Mouse (Mus musculus): Measurements from ENCODE around the gene Cyth4. TPM values are rescaled to one million over a fixed set of nuclear protein-coding genes. Genes with fewer than 3 reads are reported as not detected.

Gene Cyth4
- polyA plus RNA-seq, 1 experiment from 2014 or later, result 2.0 TPM

DNA sequence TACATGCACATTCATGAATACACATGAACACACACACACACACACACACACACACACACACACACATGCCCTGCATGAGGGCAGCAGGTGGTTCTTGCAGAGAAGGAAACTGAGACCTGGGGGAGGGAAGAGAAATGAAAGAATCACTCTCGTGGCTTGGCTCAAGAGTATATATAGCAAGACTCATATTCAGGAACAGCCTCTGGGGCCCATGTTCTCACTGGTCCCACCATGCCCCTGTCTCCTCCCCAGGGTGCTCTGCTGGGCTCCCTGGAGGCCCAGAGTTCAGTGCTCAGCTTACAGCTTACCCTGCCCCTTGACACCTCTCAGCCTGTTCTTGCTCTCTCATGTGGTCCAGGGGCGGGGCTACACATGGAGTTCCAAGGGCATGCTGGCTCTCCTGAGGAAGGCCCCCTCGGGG is 8.5 kb downstream of the Cyth4 start:
- Histone ChIP-seq H3K9ac (replicated peaks; ENCODE audit: low read depth, low read length) (no peak overlapping the region), H3K4me3 (ENCODE audit: low read depth, low read length) (no peak overlapping the region), H3K4me1 (ENCODE audit: control insufficient read depth, insufficient read depth, low read length) (no peaks in the 10 kb centered on the region), H3K4me2 (ENCODE audit: low read depth, low read length) (no peak overlapping the region), H3K9me3 (ENCODE audit: control insufficient read depth, low read length) (no peaks in the 10 kb centered on the region), H3K27me3 (ENCODE audit: control insufficient read depth, insufficient read depth, low read length) (no peaks in the 10 kb centered on the region), H3K36me3 (ENCODE audit: control insufficient read depth, insufficient read depth, low read length) (no peaks in the 10 kb centered on the region), H3K27ac (ENCODE audit: low read depth, low read length) (no peak overlapping the region)
- 58% methylated on average over 3 of the region's 3 CpGs for WGBS
- ATAC-seq (ENCODE audit: low read depth), result no peak

DNA sequence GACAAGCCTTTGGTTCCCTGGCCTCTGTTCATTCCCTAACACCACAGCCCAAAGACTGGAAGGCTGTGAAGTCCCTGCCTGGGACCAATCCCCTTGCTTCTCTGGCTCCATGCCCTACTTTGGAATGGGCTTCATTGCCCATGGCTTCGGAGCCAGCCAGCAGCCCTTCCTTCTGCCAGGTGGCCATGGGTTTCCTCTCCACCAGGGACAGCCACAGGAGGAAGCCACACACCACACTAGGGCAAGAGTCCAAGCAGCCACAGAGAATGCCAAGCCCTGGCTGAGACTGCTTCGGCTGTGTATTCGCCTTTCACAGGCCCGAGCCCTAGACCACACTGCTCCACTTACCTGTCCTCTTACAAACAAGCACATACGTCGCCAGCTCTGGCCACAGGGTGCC is 9.2 kb downstream of the Cyth4 start:
- no peaks in the 10 kb centered on the region for H3K27me3 ChIP-seq (ENCODE audit: control insufficient read depth, insufficient read depth, low read length)
- no peaks in the 10 kb centered on the region for H3K36me3 ChIP-seq (ENCODE audit: control insufficient read depth, insufficient read depth, low read length)
- H3K9me3 ChIP-seq (ENCODE audit: control insufficient read depth, low read length), result no peaks in the 10 kb centered on the region
- no peak overlapping the region for H3K4me3 ChIP-seq (ENCODE audit: low read depth, low read length)
- H3K27ac ChIP-seq (ENCODE audit: low read depth, low read length), result no peak overlapping the region
- H3K4me2 ChIP-seq (ENCODE audit: low read depth, low read length), result no peak overlapping the region
- WGBS, result 83% methylated on average over 6 of the region's 6 CpGs
- ATAC-seq (ENCODE audit: low read depth), result no peak
- no peaks in the 10 kb centered on the region; the same call in 1 of the 2 replicates for H3K4me1 ChIP-seq (ENCODE audit: control insufficient read depth, insufficient read depth, low read length)
- H3K9ac ChIP-seq (replicated peaks; ENCODE audit: low read depth, low read length), result no peak overlapping the region

GRCm38 (mm10) chr15:78607463-78607862 is 10.6 kb downstream of the Cyth4 start:
- H3K9ac ChIP-seq (replicated peaks; ENCODE audit: low read depth, low read length), result no peak overlapping the region
- no peaks in the 10 kb centered on the region for H3K27me3 ChIP-seq (ENCODE audit: control insufficient read depth, insufficient read depth, low read length)
- ATAC-seq (ENCODE audit: low read depth), result no peak
- 83% methylated on average over 4 of the region's 4 CpGs for WGBS
- H3K9me3 ChIP-seq (ENCODE audit: control insufficient read depth, low read length), result no peaks in the 10 kb centered on the region
- H3K4me3 ChIP-seq (ENCODE audit: low read depth, low read length), result no peak overlapping the region
- peaks cover 2% of the 10 kb centered on the region; the same call in 1 of the 2 replicates for H3K4me1 ChIP-seq (ENCODE audit: control insufficient read depth, insufficient read depth, low read length)
- H3K27ac ChIP-seq (ENCODE audit: low read depth, low read length), result no peak overlapping the region
- H3K4me2 ChIP-seq (ENCODE audit: low read depth, low read length), result no peak overlapping the region
- H3K36me3 ChIP-seq (ENCODE audit: control insufficient read depth, insufficient read depth, low read length), result no peaks in the 10 kb centered on the region

DNA sequence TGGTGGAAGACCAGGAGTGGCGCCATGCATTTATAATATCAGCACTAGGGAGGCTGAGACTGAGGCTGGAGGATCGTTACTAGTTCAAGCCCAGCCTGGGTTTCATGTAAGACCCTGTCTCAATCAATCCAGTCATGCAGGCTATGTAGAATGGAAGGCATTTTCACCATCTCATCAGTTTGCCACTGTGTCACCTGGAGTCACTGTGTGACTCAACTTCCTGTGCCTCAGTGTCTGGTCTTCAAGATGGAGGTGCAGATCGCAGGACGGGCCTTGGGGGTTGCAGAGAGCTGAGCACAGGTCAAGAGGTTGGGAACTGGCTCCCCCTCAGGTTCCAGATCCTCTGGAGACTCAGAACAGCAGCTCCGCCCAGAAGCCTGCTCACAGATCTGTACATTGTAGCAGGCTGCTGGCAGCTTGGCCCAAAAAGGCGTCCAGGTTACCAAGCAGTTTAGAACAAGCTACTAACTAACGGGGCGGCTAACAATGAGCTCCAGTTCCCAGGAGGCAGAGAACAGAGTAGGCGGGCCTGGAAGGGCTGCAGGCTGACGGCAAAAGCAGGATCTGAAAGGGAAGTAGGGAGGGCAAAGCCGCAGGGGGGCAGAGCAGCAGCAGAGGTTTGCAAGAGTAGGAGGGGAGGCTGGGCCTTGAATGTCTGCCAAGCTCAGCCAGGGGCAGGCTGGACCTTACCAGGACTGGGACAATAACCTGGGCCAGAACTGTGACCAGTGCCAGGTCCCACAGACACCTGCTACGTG is 14.0 kb downstream of the Cyth4 start:
- Histone ChIP-seq H3K4me3 (ENCODE audit: low read depth, low read length) (no peak overlapping the region), H3K27me3 (ENCODE audit: control insufficient read depth, insufficient read depth, low read length) (no peaks in the 10 kb centered on the region), H3K36me3 (ENCODE audit: control insufficient read depth, insufficient read depth, low read length) (no peaks in the 10 kb centered on the region), H3K4me1 (ENCODE audit: control insufficient read depth, insufficient read depth, low read length) (peaks cover 2% of the 10 kb centered on the region; the same call in 1 of the 2 replicates), H3K4me2 (ENCODE audit: low read depth, low read length) (no peak overlapping the region), H3K9me3 (ENCODE audit: control insufficient read depth, low read length) (no peaks in the 10 kb centered on the region), H3K9ac (replicated peaks; ENCODE audit: low read depth, low read length) (no peak overlapping the region), H3K27ac (ENCODE audit: low read depth, low read length) (no peak overlapping the region)
- 39% methylated on average over 12 of the region's 12 CpGs for whole genome bisulfite sequencing
- ATAC-seq (ENCODE audit: low read depth), result no peak

DNA sequence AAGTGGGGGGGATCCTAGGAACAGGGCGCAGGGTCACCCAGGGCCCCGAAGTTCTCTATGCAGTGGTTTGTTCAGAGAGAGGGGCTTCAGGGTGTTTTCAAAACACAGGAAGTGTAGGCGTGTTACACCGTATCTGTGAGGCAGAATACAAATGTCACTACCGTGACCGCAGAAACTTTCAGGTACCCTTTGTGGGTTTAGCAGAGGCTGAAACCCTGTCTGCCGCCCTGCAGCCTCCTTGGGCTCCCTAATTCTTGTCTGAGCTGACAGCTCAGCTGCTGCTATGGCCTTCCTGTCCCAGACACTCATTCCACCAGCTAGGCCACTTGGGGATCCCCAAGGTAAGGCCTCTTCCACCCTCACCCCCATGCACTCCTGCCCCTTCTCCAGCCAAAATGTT is 17.7 kb downstream of the Cyth4 start:
- no peaks in the 10 kb centered on the region for H3K27me3 ChIP-seq (ENCODE audit: control insufficient read depth, insufficient read depth, low read length)
- no peaks in the 10 kb centered on the region for H3K36me3 ChIP-seq (ENCODE audit: control insufficient read depth, insufficient read depth, low read length)
- no peaks in the 10 kb centered on the region for H3K9me3 ChIP-seq (ENCODE audit: control insufficient read depth, low read length)
- ATAC-seq (ENCODE audit: low read depth), result no peak
- WGBS, result 92% methylated on average over 7 of the region's 7 CpGs
- peaks cover 2% of the 10 kb centered on the region; the same call in 1 of the 2 replicates for H3K4me1 ChIP-seq (ENCODE audit: control insufficient read depth, insufficient read depth, low read length)
- H3K4me2 ChIP-seq (ENCODE audit: low read depth, low read length), result no peak overlapping the region
- no peak overlapping the region for H3K27ac ChIP-seq (ENCODE audit: low read depth, low read length)
- H3K4me3 ChIP-seq (ENCODE audit: low read depth, low read length), result no peak overlapping the region
- no peak overlapping the region for H3K9ac ChIP-seq (replicated peaks; ENCODE audit: low read depth, low read length)

GRCm38 (mm10) chr15:78616973-78617372 is 20.1 kb downstream of the Cyth4 start:
- Histone ChIP-seq H3K4me3 (ENCODE audit: low read depth, low read length) (no peak overlapping the region), H3K9ac (replicated peaks; ENCODE audit: low read depth, low read length) (no peak overlapping the region), H3K4me1 (ENCODE audit: control insufficient read depth, insufficient read depth, low read length) (no peaks in the 10 kb centered on the region), H3K27me3 (ENCODE audit: control insufficient read depth, insufficient read depth, low read length) (no peaks in the 10 kb centered on the region), H3K36me3 (ENCODE audit: control insufficient read depth, insufficient read depth, low read length) (no peaks in the 10 kb centered on the region), H3K27ac (ENCODE audit: low read depth, low read length) (no peak overlapping the region), H3K9me3 (ENCODE audit: control insufficient read depth, low read length) (no peaks in the 10 kb centered on the region), H3K4me2 (ENCODE audit: low read depth, low read length) (no peak overlapping the region)
- WGBS, result 94% methylated on average over 2 of the region's 2 CpGs
- no peak for ATAC-seq (ENCODE audit: low read depth)

DNA sequence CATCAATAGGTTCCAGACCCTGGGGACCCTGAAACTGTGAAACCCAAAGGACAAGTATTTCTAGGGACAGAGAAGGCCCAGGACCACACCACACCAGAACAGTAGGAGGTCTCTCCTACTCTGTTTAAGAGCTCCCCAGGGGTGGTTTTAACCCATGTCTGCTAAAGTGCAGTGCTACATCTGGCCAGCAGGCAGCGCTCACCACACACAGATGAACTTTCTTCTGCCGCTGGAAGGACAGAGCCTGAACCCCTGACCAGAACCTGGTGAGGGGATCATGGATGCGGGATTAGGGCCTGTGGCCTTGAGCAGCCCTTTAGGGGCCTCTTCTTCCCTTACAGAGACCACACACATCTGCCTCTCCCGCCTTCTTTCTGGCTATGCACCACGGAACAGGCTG is 26.6 kb downstream of the Cyth4 start:
- 9% methylated on average over 5 of the region's 5 CpGs for WGBS

DNA sequence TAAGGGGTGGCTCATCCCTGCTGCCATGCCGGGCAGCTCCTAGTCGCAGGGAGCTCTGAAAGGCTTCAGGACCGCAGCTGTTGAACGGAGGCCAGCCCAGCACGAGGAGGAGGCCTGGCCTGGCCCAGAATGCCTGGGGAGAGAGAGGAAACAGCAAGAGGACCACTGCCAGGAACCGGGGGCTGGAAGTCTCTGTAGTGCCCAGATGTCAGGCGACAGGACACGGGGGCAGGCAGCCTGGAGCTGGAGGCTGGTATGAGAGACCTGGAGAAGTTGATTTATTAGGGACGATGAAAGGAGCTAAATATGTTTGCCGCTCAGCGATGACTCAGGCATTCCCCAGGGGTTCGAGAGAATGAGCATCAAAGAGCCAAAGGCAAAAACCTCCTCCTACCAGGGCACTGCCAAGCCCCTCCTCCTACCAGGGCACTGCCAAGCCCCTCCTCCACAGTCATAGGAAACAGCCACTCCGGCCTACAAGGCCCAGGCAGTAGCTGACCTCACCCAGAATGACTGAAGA is 27.6 kb downstream of the Cyth4 start:
- Histone ChIP-seq H3K36me3 (ENCODE audit: control insufficient read depth, insufficient read depth, low read length) (no peaks in the 10 kb centered on the region), H3K4me2 (ENCODE audit: low read depth, low read length) (no peak overlapping the region), H3K9ac (replicated peaks; ENCODE audit: low read depth, low read length) (no peak overlapping the region), H3K27ac (ENCODE audit: low read depth, low read length) (peak overlapping the region; percentile 63), H3K27me3 (ENCODE audit: control insufficient read depth, insufficient read depth, low read length) (no peaks in the 10 kb centered on the region; the same call in 1 of the 2 replicates), H3K4me3 (ENCODE audit: low read depth, low read length) (no peak overlapping the region), H3K4me1 (ENCODE audit: control insufficient read depth, insufficient read depth, low read length) (no peaks in the 10 kb centered on the region; the same call in 1 of the 2 replicates), H3K9me3 (ENCODE audit: control insufficient read depth, low read length) (no peaks in the 10 kb centered on the region)
- 10% methylated on average over 13 of the region's 13 CpGs for WGBS
- ATAC-seq (ENCODE audit: low read depth), result peak; percentile 82

More for the DNA sequence above, 26.6 kb downstream of the Cyth4 start:
- Histone ChIP-seq H3K4me2 (ENCODE audit: low read depth, low read length) (no peak overlapping the region), H3K36me3 (ENCODE audit: control insufficient read depth, insufficient read depth, low read length) (no peaks in the 10 kb centered on the region), H3K9ac (replicated peaks; ENCODE audit: low read depth, low read length) (no peak overlapping the region), H3K27ac (ENCODE audit: low read depth, low read length) (no peak overlapping the region), H3K9me3 (ENCODE audit: control insufficient read depth, low read length) (no peaks in the 10 kb centered on the region), H3K4me1 (ENCODE audit: control insufficient read depth, insufficient read depth, low read length) (no peaks in the 10 kb centered on the region; the same call in 1 of the 2 replicates), H3K27me3 (ENCODE audit: control insufficient read depth, insufficient read depth, low read length) (no peaks in the 10 kb centered on the region; the same call in 1 of the 2 replicates), H3K4me3 (ENCODE audit: low read depth, low read length) (no peak overlapping the region)
- peak; percentile 12; the same call in 1 of the 2 replicates for ATAC-seq (ENCODE audit: low read depth)

DNA sequence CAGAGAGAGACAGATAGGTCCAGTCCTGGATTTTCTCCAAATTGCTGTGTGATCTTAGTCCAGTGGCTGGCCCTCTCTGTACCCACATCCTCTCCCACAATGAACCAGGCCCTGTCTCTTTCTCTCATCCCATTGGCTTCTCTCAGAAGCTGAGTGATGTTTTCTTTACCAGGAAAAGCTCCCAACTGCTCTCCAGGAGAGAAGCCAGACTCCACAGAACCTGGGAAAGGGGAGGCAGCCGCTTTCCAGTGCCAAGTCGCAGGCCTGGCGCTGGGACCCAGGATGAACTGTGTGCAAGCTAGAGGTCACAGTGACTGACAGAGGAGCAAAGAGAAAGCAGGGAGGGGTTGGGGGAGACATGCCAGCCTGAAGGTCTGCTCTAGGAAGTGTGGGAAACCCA is 28.1 kb downstream of the Cyth4 start:
- Histone ChIP-seq H3K4me2 (ENCODE audit: low read depth, low read length) (no peak overlapping the region), H3K4me3 (ENCODE audit: low read depth, low read length) (no peak overlapping the region), H3K27me3 (ENCODE audit: control insufficient read depth, insufficient read depth, low read length) (no peaks in the 10 kb centered on the region; the same call in 1 of the 2 replicates), H3K27ac (ENCODE audit: low read depth, low read length) (peak overlapping the region; percentile 55; the same call in 1 of the 2 replicates), H3K9ac (replicated peaks; ENCODE audit: low read depth, low read length) (no peak overlapping the region), H3K36me3 (ENCODE audit: control insufficient read depth, insufficient read depth, low read length) (no peaks in the 10 kb centered on the region), H3K4me1 (ENCODE audit: control insufficient read depth, insufficient read depth, low read length) (no peaks in the 10 kb centered on the region; the same call in 1 of the 2 replicates), H3K9me3 (ENCODE audit: control insufficient read depth, low read length) (no peaks in the 10 kb centered on the region)
- WGBS, result 66% methylated on average over 3 of the region's 3 CpGs
- no peak for ATAC-seq (ENCODE audit: low read depth)

All from neural tube, embryonic 14.5 days (tissue).